Mouse (Mus musculus) embryonic facial prominence, embryonic 15.5 days (tissue): ENCODE data around the gene Mvd. TPM values are rescaled to one million over a fixed set of nuclear protein-coding genes. Genes with fewer than 3 reads are reported as not detected.
A peak's percentile ranks its signal among the peaks of the same experiment; 100 is the strongest.

Source experiments
- ATAC-seq: fragments of 200-750 bp; cut with Nextera tagmentation; 2 replicates; pipeline ENCODE4 v1.8.0; 2017; ENCODE audit warnings: low read depth, moderate TSS enrichment; ENCODE audit not compliant: insufficient number of reproducible peaks, low FRiP score, low TSS enrichment
- H3K27ac ChIP-seq: fragments of 300-500 bp; sonication (generic); replicated peaks from 2 replicates; pipeline ENCODE4 v1.5.1; 2015; ENCODE audit warnings: mild to moderate bottlenecking, inconsistent platforms
- H3K27me3 ChIP-seq: fragments of 300-500 bp; sonication (generic); 2 replicates; pipeline ENCODE4 v1.6.1; 2015; ENCODE audit warnings: inconsistent platforms
- H3K36me3 ChIP-seq: fragments of 300-500 bp; sonication (generic); 2 replicates; pipeline ENCODE4 v1.6.1; 2015; ENCODE audit warnings: mild to moderate bottlenecking, inconsistent platforms
- H3K4me1 ChIP-seq: fragments of 300-500 bp; sonication (generic); 2 replicates; pipeline ENCODE4 v1.6.1; 2015; ENCODE audit warnings: inconsistent platforms
- H3K4me2 ChIP-seq: fragments of 300-500 bp; sonication (generic); replicated peaks from 2 replicates; pipeline ENCODE4 v1.6.1; 2015; ENCODE audit warnings: mild to moderate bottlenecking, inconsistent platforms
- H3K4me3 ChIP-seq: fragments of 300-500 bp; sonication (generic); replicated peaks from 2 replicates; pipeline ENCODE4 v1.5.1; 2015; ENCODE audit warnings: mild to moderate bottlenecking, inconsistent platforms
- H3K9ac ChIP-seq: fragments of 300-500 bp; sonication (generic); 2 replicates; pipeline ENCODE4 v1.6.1; 2015; ENCODE audit warnings: inconsistent platforms
- H3K9me3 ChIP-seq: fragments of 300-500 bp; sonication (generic); replicated peaks from 2 replicates; pipeline ENCODE4 v1.6.1; 2016; ENCODE audit warnings: inconsistent platforms
- WGBS: fragments of 180-500 bp; shearing (Covaris S2); methylation state at CpG from one replicate; pipeline ENCODE4 v1.1.7; 2015; 5-methylcytosine and 5-hydroxymethylcytosine counted together
- polyA plus RNA-seq: library from polyadenylated mRNA; unstranded; fragments of >200 nt; fragmentation: Nextera tagmentation; extraction: Ambion mirVana; gene quantifications from 2 replicates; pipeline ENCODE4 v1.2.1, GENCODE M21; 2015

Mvd gene
- 31.9 and 33.8 TPM in 2 replicates for polyA plus RNA-seq

DNA sequence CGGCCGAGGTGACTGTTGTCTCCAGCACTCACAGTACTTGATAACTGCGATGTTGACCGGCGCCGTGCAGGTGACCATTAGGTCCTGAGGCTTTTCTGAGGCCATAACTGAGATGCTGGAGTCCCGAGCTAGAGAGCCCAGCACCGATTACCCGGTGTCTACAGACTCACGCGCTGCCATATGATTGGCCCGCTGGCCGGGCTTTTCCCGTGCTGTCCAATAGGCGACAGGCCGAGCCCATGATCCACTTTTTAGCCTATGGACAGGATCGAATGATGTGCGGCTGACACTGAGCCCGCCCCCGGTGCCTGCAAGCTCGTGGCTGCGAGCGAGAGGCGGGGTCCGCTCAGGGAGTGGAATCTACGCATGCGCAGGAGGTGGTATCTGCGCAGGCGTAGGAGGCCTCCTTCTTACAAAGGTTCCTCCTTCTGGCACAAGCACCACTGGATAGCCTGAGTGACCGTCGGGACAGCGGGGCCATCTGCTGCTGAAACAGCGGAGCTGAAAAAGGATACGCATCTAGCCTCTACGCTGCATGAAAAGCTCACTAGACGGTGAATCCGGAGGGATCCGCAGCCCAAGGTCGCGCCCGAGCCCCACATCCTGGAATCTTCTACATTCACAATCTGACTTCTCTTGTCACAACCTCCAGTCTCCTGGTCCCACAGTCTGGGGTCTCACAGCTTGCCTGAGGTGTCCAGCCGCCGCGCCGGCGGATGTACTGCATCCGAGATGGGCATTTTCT is at the start of gene Mvd:
TSS of gene Mvd (minus strand) at position 161 of the 745 bp plus-strand sequence.
- Histone ChIP-seq H3K4me2 (peak within 1 kb of the TSS; percentile 97), H3K4me1 (peaks cover 33% of the 10 kb centered on the region), H3K9me3 (no peaks in the 10 kb centered on the region), H3K4me3 (peak within 1 kb of the TSS; percentile 81), H3K9ac (peak within 1 kb of the TSS; percentile 69), H3K36me3 (peaks cover 13% of the 10 kb centered on the region; the same call in 1 of the 2 replicates), H3K27ac (peak within 1 kb of the TSS; percentile 97), H3K27me3 (no peaks in the 10 kb centered on the region)
- peak; percentile 98 for ATAC-seq
- 0% methylated on average over 46 of the region's 47 CpGs for WGBS

DNA sequence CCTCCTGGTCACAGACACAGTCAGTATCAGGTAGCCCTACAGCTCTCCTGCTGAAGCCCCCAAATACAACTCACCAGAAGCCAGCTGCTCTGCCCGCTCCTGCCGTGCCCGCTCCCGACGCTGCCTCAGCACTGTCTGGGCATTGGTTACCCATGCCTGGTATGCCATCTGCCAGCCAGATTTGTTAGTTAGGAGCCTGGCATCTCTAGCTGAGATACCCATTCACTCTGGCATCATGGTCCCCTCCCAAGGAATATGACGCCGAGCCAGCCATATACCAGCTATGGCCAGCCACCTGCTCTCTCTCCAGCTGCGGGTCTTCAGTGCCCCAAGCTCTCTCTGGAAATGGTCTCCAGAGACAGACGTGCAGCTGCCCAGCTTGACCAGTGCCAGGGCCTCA is 45.2 kb upstream of the Mvd start:
- no peak for ATAC-seq
- 84% methylated on average over 9 of the region's 9 CpGs for WGBS
- no peak overlapping the region for H3K27ac ChIP-seq
- no peak overlapping the region for H3K9ac ChIP-seq
- peaks cover 96% of the 10 kb centered on the region for H3K36me3 ChIP-seq
- 0 out of 2 replicates have a peak, but pooled peaks cover 3% of the 10 kb centered on the region for H3K9me3 ChIP-seq
- H3K4me3 ChIP-seq: no peak overlapping the region
- no peak overlapping the region for H3K4me2 ChIP-seq
- no peaks in the 10 kb centered on the region for H3K27me3 ChIP-seq
- no peaks in the 10 kb centered on the region for H3K4me1 ChIP-seq

GRCm38 (mm10) chr8:122484831-122485230 is 41.6 kb upstream of the Mvd start:
- 83% methylated on average over 12 of the region's 12 CpGs for WGBS
- H3K27ac ChIP-seq: no peak overlapping the region
- H3K4me1 ChIP-seq: no peaks in the 10 kb centered on the region
- 0 out of 2 replicates have a peak, but pooled peaks cover 3% of the 10 kb centered on the region for H3K9me3 ChIP-seq
- no peak for ATAC-seq
- H3K9ac ChIP-seq: no peak overlapping the region
- no peak overlapping the region for H3K4me2 ChIP-seq
- peaks cover 98% of the 10 kb centered on the region for H3K36me3 ChIP-seq
- H3K4me3 ChIP-seq: no peak overlapping the region
- H3K27me3 ChIP-seq: no peaks in the 10 kb centered on the region

GRCm38 (mm10) chr8:122483877-122484276 is 40.7 kb upstream of the Mvd start:
- Histone ChIP-seq H3K4me1 (no peaks in the 10 kb centered on the region), H3K9me3 (0 out of 2 replicates have a peak, but pooled peaks cover 3% of the 10 kb centered on the region), H3K4me2 (no peak overlapping the region), H3K27me3 (no peaks in the 10 kb centered on the region), H3K36me3 (peaks cover 98% of the 10 kb centered on the region), H3K4me3 (no peak overlapping the region), H3K9ac (no peak overlapping the region), H3K27ac (no peak overlapping the region)
- ATAC-seq: no peak
- WGBS: 94% methylated on average over 7 of the region's 7 CpGs

DNA sequence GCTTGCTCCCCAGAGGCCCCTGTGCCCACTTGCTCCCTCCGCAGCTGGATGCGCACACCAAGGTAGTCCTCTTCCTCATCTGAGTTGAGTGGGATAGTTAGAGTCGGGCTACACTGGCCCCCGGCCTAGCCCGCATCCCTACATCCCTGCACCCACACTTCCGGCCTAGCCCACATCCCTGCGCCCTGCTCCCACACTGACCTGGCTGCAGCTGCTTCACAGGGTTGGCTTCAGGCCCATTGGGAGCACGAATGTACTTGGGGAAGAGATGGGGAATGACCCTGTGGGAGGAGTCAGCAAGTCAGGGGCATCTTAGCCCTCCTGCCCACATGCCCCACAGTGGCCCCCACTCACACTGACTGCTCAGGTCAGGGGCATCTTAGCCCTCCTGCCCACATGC is 39.2 kb upstream of the Mvd start:
- no peak overlapping the region for H3K4me3 ChIP-seq
- 0 out of 2 replicates have a peak, but pooled peaks cover 3% of the 10 kb centered on the region for H3K9me3 ChIP-seq
- H3K4me1 ChIP-seq: peaks cover under 1% of the 10 kb centered on the region
- H3K9ac ChIP-seq: no peak overlapping the region
- 92% methylated on average over 8 of the region's 8 CpGs for WGBS
- ATAC-seq: no peak
- peaks cover 98% of the 10 kb centered on the region for H3K36me3 ChIP-seq
- no peak overlapping the region for H3K4me2 ChIP-seq
- no peak overlapping the region for H3K27ac ChIP-seq
- no peaks in the 10 kb centered on the region for H3K27me3 ChIP-seq

- Histone ChIP-seq H3K4me2 (peak within 1 kb of the TSS; percentile 90), H3K4me1 (peaks cover 31% of the 10 kb centered on the region), H3K9ac (peak within 1 kb of the TSS; percentile 94), H3K36me3 (peaks cover 44% of the 10 kb centered on the region), H3K27me3 (no peaks in the 10 kb centered on the region), H3K9me3 (no peaks in the 10 kb centered on the region), H3K4me3 (peak within 1 kb of the TSS; percentile 99), H3K27ac (peak within 1 kb of the TSS; percentile 80)
- under 1% methylated on average over 100 of the region's 103 CpGs for WGBS
- peak; percentile 91 for ATAC-seq
Measured at GRCm38 (mm10) chr8:122475580-122476320, 32.5 kb upstream of the Mvd start, which contains the start of the genes Rnf166 and Ctu2. TSS of gene Rnf166 (minus strand) at chr8:122476064. TSS of gene Ctu2 (plus strand) at chr8:122476143.

GRCm38 (mm10) chr8:122474951-122475560 is 31.8 kb upstream of the Mvd start:
- no peaks in the 10 kb centered on the region for H3K27me3 ChIP-seq
- peaks cover 44% of the 10 kb centered on the region for H3K36me3 ChIP-seq
- peak overlapping the region; percentile 94 for H3K9ac ChIP-seq
- WGBS: 6% methylated on average over 16 of the region's 16 CpGs
- H3K4me3 ChIP-seq: peak overlapping the region; percentile 99
- H3K4me2 ChIP-seq: peak overlapping the region; percentile 90
- peaks cover 31% of the 10 kb centered on the region for H3K4me1 ChIP-seq
- peak; percentile 8; the same call in 1 of the 2 replicates for ATAC-seq
- H3K9me3 ChIP-seq: no peaks in the 10 kb centered on the region
- H3K27ac ChIP-seq: peak overlapping the region; percentile 80; the same call in 1 of the 2 replicates

GRCm38 (mm10) chr8:122473911-122474421 is 30.7 kb upstream of the Mvd start:
- H3K27ac ChIP-seq: no peak overlapping the region
- WGBS: 84% methylated on average over 8 of the region's 8 CpGs
- no peaks in the 10 kb centered on the region for H3K9me3 ChIP-seq
- H3K27me3 ChIP-seq: no peaks in the 10 kb centered on the region
- H3K9ac ChIP-seq: no peak overlapping the region
- H3K4me2 ChIP-seq: no peak overlapping the region
- no peak overlapping the region for H3K4me3 ChIP-seq
- ATAC-seq: no peak
- peaks cover 31% of the 10 kb centered on the region for H3K4me1 ChIP-seq
- H3K36me3 ChIP-seq: peaks cover 36% of the 10 kb centered on the region

DNA sequence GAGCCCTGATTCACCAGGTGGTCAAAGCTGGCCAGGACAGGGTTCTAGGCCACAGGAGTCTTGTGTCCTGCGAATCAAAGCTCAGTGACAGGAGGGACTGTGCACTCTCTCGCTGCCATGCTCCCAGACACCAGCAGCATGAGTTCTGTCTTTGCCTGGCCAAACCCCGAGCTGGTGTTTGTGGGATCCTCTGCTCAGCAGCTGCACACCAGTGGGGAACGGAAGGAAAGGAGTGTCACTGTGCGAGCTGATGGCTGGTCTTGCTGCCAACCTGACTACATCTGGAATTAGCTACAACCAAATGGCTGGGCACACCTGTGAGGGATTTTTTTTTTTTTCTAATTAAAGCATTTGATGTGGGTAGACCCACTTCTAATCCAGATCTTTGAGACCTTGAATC is 27.5 kb upstream of the Mvd start:
- Histone ChIP-seq H3K36me3 (peaks cover 44% of the 10 kb centered on the region), H3K4me2 (no peak overlapping the region), H3K9ac (no peak overlapping the region), H3K27ac (no peak overlapping the region), H3K4me3 (no peak overlapping the region), H3K27me3 (no peaks in the 10 kb centered on the region), H3K9me3 (no peaks in the 10 kb centered on the region), H3K4me1 (peaks cover 19% of the 10 kb centered on the region)
- ATAC-seq: no peak
- 76% methylated on average over 5 of the region's 5 CpGs for WGBS

DNA sequence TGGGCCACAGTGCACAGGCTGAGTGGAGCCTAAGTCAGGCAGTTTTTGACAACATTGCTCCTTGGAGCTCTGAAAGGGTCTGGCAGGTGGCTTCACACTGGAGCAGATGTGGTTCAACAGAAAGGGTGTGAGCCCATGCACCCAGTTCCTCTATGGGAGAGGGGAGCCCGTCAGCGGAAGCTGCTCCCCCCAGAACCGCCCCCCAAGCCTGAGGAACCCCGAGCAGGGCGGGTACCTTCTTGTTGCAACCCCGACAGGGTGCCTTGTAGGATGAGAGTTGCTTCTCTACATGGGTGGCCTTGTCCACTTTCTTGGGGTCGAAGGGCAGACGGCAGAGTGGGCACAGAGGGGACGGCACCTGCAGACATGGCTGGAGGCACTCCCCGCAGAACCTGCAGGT is 26.7 kb upstream of the Mvd start:
- no peak overlapping the region for H3K4me3 ChIP-seq
- peaks cover 51% of the 10 kb centered on the region for H3K36me3 ChIP-seq
- no peaks in the 10 kb centered on the region for H3K27me3 ChIP-seq
- H3K27ac ChIP-seq: no peak overlapping the region
- no peak overlapping the region for H3K4me2 ChIP-seq
- WGBS: 87% methylated on average over 10 of the region's 10 CpGs
- H3K9ac ChIP-seq: no peak overlapping the region
- H3K9me3 ChIP-seq: no peaks in the 10 kb centered on the region
- 0 out of 2 replicates have a peak, but pooled peaks have one; percentile 22 for ATAC-seq
- peaks cover 15% of the 10 kb centered on the region for H3K4me1 ChIP-seq

GRCm38 (mm10) chr8:122469407-122469806 is 26.2 kb upstream of the Mvd start:
- ATAC-seq: no peak
- Histone ChIP-seq H3K4me3 (no peak overlapping the region), H3K4me1 (peaks cover 9% of the 10 kb centered on the region), H3K9ac (no peak overlapping the region), H3K27ac (no peak overlapping the region), H3K36me3 (peaks cover 51% of the 10 kb centered on the region), H3K9me3 (no peaks in the 10 kb centered on the region), H3K4me2 (no peak overlapping the region), H3K27me3 (no peaks in the 10 kb centered on the region)
- 79% methylated on average over 6 of the region's 6 CpGs for WGBS
